Mouse (Mus musculus) liver, adult 2 months (tissue): ENCODE measurements around the gene Ppl.

Experiments
- CTCF ChIP-seq: fragments of 200-500 bp; IDR thresholded peaks from 2 replicates; pipeline ENCODE4 v1.5.1; 2011; ENCODE audit warnings: low read depth, low read length, control low read depth
- POLR2A ChIP-seq: fragments of 200-500 bp; IDR thresholded peaks from 2 replicates; pipeline ENCODE4 v1.6.1; 2011; ENCODE audit warnings: low read length, control low read depth; ENCODE audit not compliant: insufficient read depth; ENCODE audit errors: extremely low read depth

DNA sequence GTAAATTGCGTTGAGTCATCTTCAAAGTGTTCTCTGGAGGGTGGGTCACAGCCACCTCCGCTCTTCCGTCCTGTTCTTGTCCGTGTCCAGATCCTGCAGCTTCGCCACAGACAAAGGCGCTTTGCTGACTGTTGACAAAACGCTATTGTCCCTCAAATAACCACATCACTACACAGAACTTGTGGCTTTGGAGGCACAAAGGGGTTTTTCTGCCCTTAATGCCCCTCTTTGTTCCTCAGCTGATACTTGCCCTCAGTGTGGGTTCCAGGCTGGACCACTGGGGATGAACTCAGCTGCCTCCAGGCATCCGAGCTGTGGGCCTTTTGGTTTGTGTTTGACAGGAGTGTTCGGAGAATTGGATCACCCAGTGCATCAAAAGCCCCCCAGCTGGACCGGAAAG, 18.3 kb upstream of the Ppl start:
- TF ChIP-seq CTCF (no peak), POLR2A (no peak)
